Mouse (Mus musculus) myocyte (in vitro differentiated cells): Measurements from ENCODE around the gene Prpsap2.

ENCODE experiments used
- CEBPB ChIP-seq: IDR thresholded peaks from 2 replicates; pipeline ENCODE4 v1.6.1; 2011; ENCODE audit warnings: mild to moderate bottlenecking, moderate library complexity; ENCODE audit not compliant: poor library complexity, insufficient read depth, severe bottlenecking
- MAX ChIP-seq: IDR thresholded peaks from one replicate; pipeline ENCODE4 v1.6.1; 2011; ENCODE audit warnings: low read depth, mild to moderate bottlenecking, control low read depth
- MYOG ChIP-seq, 3 experiments: IDR thresholded peaks; one replicate each; pipeline ENCODE4 v1.6.1; 2011; ENCODE audit warnings: control low read depth in 2 of 3, low read depth in 2 of 3, mild to moderate bottlenecking in 2 of 3; ENCODE audit not compliant: insufficient read length in 2 of 3, control insufficient read depth in 1 of 3, insufficient read depth in 1 of 3
- POLR2A ChIP-seq: IDR thresholded peaks from one replicate; pipeline ENCODE4 v1.6.1; 2011; ENCODE audit warnings: low read depth, mild to moderate bottlenecking, control low read depth, moderate library complexity; ENCODE audit not compliant: insufficient read length
- POLR2AphosphoS2 ChIP-seq: IDR thresholded peaks from one replicate; pipeline ENCODE4 v1.6.1; 2011; ENCODE audit warnings: low read depth, control low read depth; ENCODE audit not compliant: insufficient read length
- TCF12 ChIP-seq: IDR thresholded peaks from one replicate; pipeline ENCODE4 v1.6.1; 2011; ENCODE audit warnings: mild to moderate bottlenecking, control low read depth; ENCODE audit not compliant: poor library complexity, insufficient read depth, severe bottlenecking
- USF1 ChIP-seq: IDR thresholded peaks from one replicate; pipeline ENCODE4 v1.6.1; 2011; ENCODE audit warnings: low read depth, mild to moderate bottlenecking, control low read depth, moderate library complexity

DNA sequence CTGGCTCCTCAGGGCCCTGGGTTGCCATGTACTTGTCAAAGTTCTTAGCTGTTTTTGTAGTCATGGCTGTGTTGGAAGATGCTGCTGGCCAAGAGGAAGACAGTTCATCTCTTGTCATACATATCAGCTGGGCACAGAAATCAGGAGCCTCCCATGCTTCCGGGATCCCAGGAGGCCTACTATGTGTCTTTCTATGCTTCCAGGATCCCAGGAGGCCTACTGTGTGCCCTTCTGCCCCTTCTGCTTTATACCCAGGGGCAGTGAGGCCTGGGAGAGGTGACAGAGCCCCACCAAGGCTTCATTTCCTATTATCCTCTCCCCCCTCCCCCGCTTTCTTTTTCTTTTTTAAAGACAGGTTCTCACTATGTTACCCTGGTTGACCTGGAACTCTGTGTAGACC is 56.3 kb downstream of the Prpsap2 start:
- no peak for TF ChIP-seq MAX
- TF ChIP-seq POLR2AphosphoS2 = no peak
- no peak for TF ChIP-seq CEBPB
- TF ChIP-seq POLR2A = no peak
- no peak for TF ChIP-seq TCF12
- no peak for TF ChIP-seq MYOG (IDR thresholded peaks at IDR 0.05; ENCODE audit: control insufficient read depth in 1 of 3, insufficient read depth in 1 of 3, insufficient read length in 2 of 3, low read depth in 2 of 3)
- TF ChIP-seq USF1 = no peak
